Mouse (Mus musculus) stomach, embryonic 14.5 days (tissue): ENCODE measurements around the gene Nabp2. TPM values are rescaled to one million over a fixed set of nuclear protein-coding genes. Genes with fewer than 3 reads are reported as not detected.

Source experiments
- ATAC-seq: fragments of 200-750 bp; cut with Nextera tagmentation; 2 replicates; pipeline ENCODE4 v1.8.0; 2017; ENCODE audit warnings: low read depth, moderate TSS enrichment; ENCODE audit not compliant: insufficient number of reproducible peaks, insufficient read depth, low FRiP score
- H3K27ac ChIP-seq: fragments of 300-500 bp; sonication (generic); 2 replicates; pipeline ENCODE4 v1.5.1; 2014; ENCODE audit warnings: mild to moderate bottlenecking, low read length, moderate library complexity, mixed read lengths
- H3K27me3 ChIP-seq: fragments of 300-500 bp; sonication (generic); 2 replicates; pipeline ENCODE4 v1.6.1; 2014; ENCODE audit warnings: low read length, control low read depth, mixed read lengths; ENCODE audit not compliant: control insufficient read depth, insufficient read depth
- H3K36me3 ChIP-seq: fragments of 300-500 bp; sonication (generic); 2 replicates; pipeline ENCODE4 v1.6.1; 2014; ENCODE audit warnings: mild to moderate bottlenecking, control low read depth, low read length, moderate library complexity, mixed read lengths; ENCODE audit not compliant: control insufficient read depth, insufficient read depth
- H3K4me1 ChIP-seq: fragments of 300-500 bp; sonication (generic); 2 replicates; pipeline ENCODE4 v1.6.1; 2014; ENCODE audit warnings: low read length, control low read depth, mixed read lengths; ENCODE audit not compliant: control insufficient read depth, insufficient read depth
- H3K4me2 ChIP-seq: fragments of 300-500 bp; sonication (generic); replicated peaks from 2 replicates; pipeline ENCODE4 v1.6.1; 2014; ENCODE audit warnings: low read depth, low read length, control low read depth
- H3K4me3 ChIP-seq: fragments of 300-500 bp; sonication (generic); 2 replicates; pipeline ENCODE4 v1.5.1; 2014; ENCODE audit warnings: low read depth, low read length, control low read depth
- H3K9ac ChIP-seq: fragments of 300-500 bp; sonication (generic); replicated peaks from 2 replicates; pipeline ENCODE4 v1.6.1; 2014; ENCODE audit warnings: low read depth, mild to moderate bottlenecking, control low read depth, low read length, moderate library complexity, mixed read lengths
- H3K9me3 ChIP-seq: fragments of 300-500 bp; sonication (generic); 2 replicates; pipeline ENCODE4 v1.6.1; 2016; ENCODE audit warnings: low read depth, low read length, control low read depth; ENCODE audit not compliant: control insufficient read depth
- WGBS: fragments of 180-500 bp; shearing (Covaris S2); extraction: QIAGEN DNeasy Blood & Tissue Kit; methylation state at CpG from one replicate; pipeline ENCODE4 v1.1.7; 2014; 5-methylcytosine and 5-hydroxymethylcytosine counted together
- polyA plus RNA-seq: library from polyadenylated mRNA; unstranded; fragments of >200 nt; fragmentation: Nextera tagmentation; extraction: Ambion mirVana; gene quantifications from 2 replicates; pipeline ENCODE4 v1.2.1, GENCODE M21; 2014

Gene Nabp2
- polyA plus RNA-seq, 1 experiment from 2014 or later, result 86.7 TPM

- H3K27me3 ChIP-seq, result no peaks in the 10 kb centered on the region
- no peaks in the 10 kb centered on the region for H3K4me1 ChIP-seq
- H3K36me3 ChIP-seq, result no peaks in the 10 kb centered on the region
- H3K9ac ChIP-seq, result no peak overlapping the region
- no peaks in the 10 kb centered on the region for H3K9me3 ChIP-seq
- no peak for ATAC-seq
- no peak overlapping the region for H3K4me3 ChIP-seq
- H3K27ac ChIP-seq, result no peak overlapping the region
- WGBS, result 85% methylated on average over 6 of the region's 6 CpGs
- no peak overlapping the region for H3K4me2 ChIP-seq
Observed at GRCm38 (mm10) chr10:128451014-128451413, 39.7 kb upstream of the Nabp2 start.

GRCm38 (mm10) chr10:128445407-128445806, 34.1 kb upstream of the Nabp2 start:
- Histone ChIP-seq H3K36me3 (peaks cover 9% of the 10 kb centered on the region), H3K4me1 (no peaks in the 10 kb centered on the region), H3K4me3 (no peak overlapping the region), H3K9me3 (no peaks in the 10 kb centered on the region), H3K4me2 (no peak overlapping the region), H3K27me3 (no peaks in the 10 kb centered on the region), H3K9ac (no peak overlapping the region), H3K27ac (no peak overlapping the region)
- WGBS, result 71% methylated on average over 4 of the region's 4 CpGs
- no peak for ATAC-seq

- Histone ChIP-seq H3K4me3 (no peak overlapping the region), H3K27me3 (no peaks in the 10 kb centered on the region), H3K36me3 (peaks cover 14% of the 10 kb centered on the region), H3K27ac (no peak overlapping the region), H3K9ac (no peak overlapping the region), H3K9me3 (no peaks in the 10 kb centered on the region), H3K4me2 (no peak overlapping the region), H3K4me1 (no peaks in the 10 kb centered on the region)
- ATAC-seq, result no peak
- WGBS, result 67% methylated on average over 6 of the region's 6 CpGs
Observed at GRCm38 (mm10) chr10:128444354-128444753, 33.1 kb upstream of the Nabp2 start.

- ATAC-seq, result no peak
- H3K9ac ChIP-seq, result no peak overlapping the region
- H3K36me3 ChIP-seq, result peaks cover 29% of the 10 kb centered on the region
- H3K4me2 ChIP-seq, result no peak overlapping the region
- H3K9me3 ChIP-seq, result no peaks in the 10 kb centered on the region
- H3K27me3 ChIP-seq, result no peaks in the 10 kb centered on the region
- no peak overlapping the region for H3K27ac ChIP-seq
- H3K4me3 ChIP-seq, result no peak overlapping the region
- H3K4me1 ChIP-seq, result no peaks in the 10 kb centered on the region
- 85% methylated on average over 1 of the region's 1 CpGs for WGBS
Observed at GRCm38 (mm10) chr10:128442718-128443117, 31.4 kb upstream of the Nabp2 start.

GRCm38 (mm10) chr10:128441324-128442119, 30.2 kb upstream of the Nabp2 start:
- Histone ChIP-seq H3K4me2 (no peak overlapping the region), H3K4me1 (no peaks in the 10 kb centered on the region), H3K4me3 (no peak overlapping the region), H3K9me3 (no peaks in the 10 kb centered on the region), H3K27me3 (no peaks in the 10 kb centered on the region), H3K9ac (no peak overlapping the region), H3K36me3 (peaks cover 38% of the 10 kb centered on the region), H3K27ac (no peak overlapping the region)
- ATAC-seq, result no peak
- 89% methylated on average over 10 of the region's 10 CpGs for WGBS

GRCm38 (mm10) chr10:128440407-128440806, 29.1 kb upstream of the Nabp2 start:
- ATAC-seq, result no peak
- peaks cover 49% of the 10 kb centered on the region for H3K36me3 ChIP-seq
- H3K4me2 ChIP-seq, result no peak overlapping the region
- H3K27ac ChIP-seq, result no peak overlapping the region
- no peaks in the 10 kb centered on the region for H3K4me1 ChIP-seq
- 59% methylated on average over 10 of the region's 10 CpGs for WGBS
- no peak overlapping the region for H3K9ac ChIP-seq
- no peak overlapping the region for H3K4me3 ChIP-seq
- H3K27me3 ChIP-seq, result no peaks in the 10 kb centered on the region
- H3K9me3 ChIP-seq, result no peaks in the 10 kb centered on the region

GRCm38 (mm10) chr10:128438675-128439279, 27.5 kb upstream of the Nabp2 start:
- H3K27me3 ChIP-seq, result no peaks in the 10 kb centered on the region
- peaks cover 56% of the 10 kb centered on the region for H3K36me3 ChIP-seq
- H3K4me3 ChIP-seq, result no peak overlapping the region
- WGBS, result 62% methylated on average over 10 of the region's 10 CpGs
- no peaks in the 10 kb centered on the region for H3K4me1 ChIP-seq
- no peak overlapping the region for H3K9ac ChIP-seq
- H3K4me2 ChIP-seq, result no peak overlapping the region
- peak overlapping the region; percentile 1; the same call in 1 of the 2 replicates for H3K27ac ChIP-seq
- no peak for ATAC-seq
- H3K9me3 ChIP-seq, result no peaks in the 10 kb centered on the region

GRCm38 (mm10) chr10:128436376-128436775, 25.1 kb upstream of the Nabp2 start:
- WGBS, result 90% methylated on average over 8 of the region's 8 CpGs
- no peak for ATAC-seq

More at GRCm38 (mm10) chr10:128436376-128436775, 25.1 kb upstream of the Nabp2 start:
- no peak overlapping the region for H3K27ac ChIP-seq
- H3K27me3 ChIP-seq, result no peaks in the 10 kb centered on the region
- no peaks in the 10 kb centered on the region for H3K9me3 ChIP-seq
- H3K4me2 ChIP-seq, result no peak overlapping the region
- no peak overlapping the region for H3K4me3 ChIP-seq
- H3K9ac ChIP-seq, result no peak overlapping the region
- H3K36me3 ChIP-seq, result peaks cover 61% of the 10 kb centered on the region
- no peaks in the 10 kb centered on the region for H3K4me1 ChIP-seq
